Mouse (Mus musculus) liver, embryonic 11.5 days (tissue): ENCODE measurements at regions not wholly inside any gene's neighbourhood (a gene's known extent, or its start where the extent isn't known, plus 50 kb on each side); places are given as distances from the start of the nearest gene placed in this dataset.

Source experiments
- ATAC-seq: fragments of 200-750 bp; cut with Nextera tagmentation; replicated peaks from 2 replicates; pipeline ENCODE4 v1.8.0; 2017; ENCODE audit warnings: moderate number of reproducible peaks, mild to moderate bottlenecking, moderate TSS enrichment, moderate library complexity; ENCODE audit not compliant: low FRiP score
- DNase-seq: peaks from one replicate; pipeline ENCODE4 v3.0.0-alpha.2; 2017; ENCODE audit warnings: low spot score
- H3K27ac ChIP-seq: fragments of 300-500 bp; sonication (generic); 2 replicates; pipeline ENCODE4 v1.5.1; 2014; ENCODE audit warnings: mild to moderate bottlenecking, low read depth, low read length, control low read depth
- H3K27me3 ChIP-seq: fragments of 300-500 bp; sonication (generic); replicated peaks from 2 replicates; pipeline ENCODE4 v1.6.1; 2014; ENCODE audit warnings: low read length, mixed read lengths; ENCODE audit not compliant: control insufficient read depth, insufficient read depth
- H3K36me3 ChIP-seq: fragments of 300-500 bp; sonication (generic); 2 replicates; pipeline ENCODE4 v1.6.1; 2014; ENCODE audit warnings: mild to moderate bottlenecking, low read length, moderate library complexity, mixed read lengths; ENCODE audit not compliant: control insufficient read depth, insufficient read depth
- H3K4me1 ChIP-seq: fragments of 300-500 bp; sonication (generic); replicated peaks from 2 replicates; pipeline ENCODE4 v1.6.1; 2014; ENCODE audit warnings: low read length, mixed read lengths; ENCODE audit not compliant: control insufficient read depth, insufficient read depth
- H3K4me2 ChIP-seq: fragments of 300-500 bp; sonication (generic); 2 replicates; pipeline ENCODE4 v1.6.1; 2014; ENCODE audit warnings: mild to moderate bottlenecking, control low read depth, moderate library complexity
- H3K4me3 ChIP-seq: fragments of 300-500 bp; sonication (generic); 2 replicates; pipeline ENCODE4 v1.5.1; 2014; ENCODE audit warnings: low read depth, low read length, control low read depth
- H3K9ac ChIP-seq: fragments of 300-500 bp; sonication (generic); 2 replicates; pipeline ENCODE4 v1.6.1; 2014; ENCODE audit warnings: low read depth, low read length, control low read depth
- H3K9me3 ChIP-seq: fragments of 300-500 bp; sonication (generic); 2 replicates; pipeline ENCODE4 v1.6.1; 2016; ENCODE audit warnings: low read length, inconsistent platforms, mixed read lengths; ENCODE audit not compliant: control insufficient read depth
- WGBS: fragments of 180-500 bp; shearing (Covaris S2); extraction: QIAGEN DNeasy Blood & Tissue Kit; methylation state at CpG from one replicate; pipeline ENCODE4 v1.1.7; 2014; 5-methylcytosine and 5-hydroxymethylcytosine counted together

DNA sequence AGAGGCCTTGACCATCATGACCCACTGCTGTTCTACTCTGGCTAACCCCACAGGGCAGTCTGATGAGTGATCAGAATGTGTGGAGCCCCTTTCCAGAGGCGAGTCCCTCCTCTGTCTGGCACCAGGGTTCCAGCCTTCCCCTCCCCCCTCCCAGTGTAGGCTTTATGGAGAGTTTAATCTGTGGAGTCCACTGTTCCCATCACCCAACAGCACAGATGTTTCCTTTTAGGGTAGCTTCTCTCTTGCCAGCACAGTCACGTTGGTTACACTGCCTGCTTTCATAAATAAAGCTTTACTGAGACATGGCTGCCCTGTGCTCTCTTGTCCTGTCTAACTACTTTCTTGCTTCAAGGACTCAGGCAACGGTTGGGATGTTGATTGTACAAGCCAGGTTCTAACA is 76.9 kb upstream of the Sulf2 start:
- H3K4me3 ChIP-seq: no peak overlapping the region
- ATAC-seq (no peak), DNase-seq (no peak)
- H3K4me2 ChIP-seq: no peak overlapping the region
- no peak overlapping the region for H3K9ac ChIP-seq
- H3K27me3 ChIP-seq: no peaks in the 10 kb centered on the region
- no peak overlapping the region for H3K27ac ChIP-seq
- WGBS: 42% methylated on average over 3 of the region's 3 CpGs
- no peaks in the 10 kb centered on the region for H3K9me3 ChIP-seq
- H3K36me3 ChIP-seq: no peaks in the 10 kb centered on the region
- H3K4me1 ChIP-seq: peaks cover 12% of the 10 kb centered on the region

DNA sequence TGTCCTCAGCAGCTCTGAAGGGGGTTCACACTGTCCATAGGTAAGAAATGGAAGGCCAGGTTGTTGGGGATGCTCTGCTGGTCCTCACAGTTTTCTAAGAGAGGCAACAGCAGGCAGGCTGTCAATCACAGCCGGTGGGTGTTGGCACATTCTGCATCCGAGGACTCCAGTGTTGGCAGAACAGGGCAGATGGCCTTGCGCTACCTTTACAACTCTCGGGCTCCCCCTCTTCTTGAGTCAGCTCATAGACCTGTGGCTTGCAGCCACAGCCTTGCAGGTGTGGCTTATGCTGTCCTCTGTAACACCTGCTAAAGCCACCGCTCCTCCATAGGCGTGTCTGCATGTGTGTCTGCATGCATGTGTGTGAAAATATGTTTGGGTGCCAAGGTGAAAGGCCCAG is 75.2 kb upstream of the Sulf2 start:
- Histone ChIP-seq H3K36me3 (no peaks in the 10 kb centered on the region), H3K4me2 (no peak overlapping the region), H3K27me3 (no peaks in the 10 kb centered on the region), H3K9me3 (no peaks in the 10 kb centered on the region), H3K4me1 (peaks cover 14% of the 10 kb centered on the region), H3K27ac (no peak overlapping the region), H3K4me3 (no peak overlapping the region), H3K9ac (no peak overlapping the region)
- DNase-seq: no peak
- 83% methylated on average over 6 of the region's 6 CpGs for WGBS
- ATAC-seq: no peak

DNA sequence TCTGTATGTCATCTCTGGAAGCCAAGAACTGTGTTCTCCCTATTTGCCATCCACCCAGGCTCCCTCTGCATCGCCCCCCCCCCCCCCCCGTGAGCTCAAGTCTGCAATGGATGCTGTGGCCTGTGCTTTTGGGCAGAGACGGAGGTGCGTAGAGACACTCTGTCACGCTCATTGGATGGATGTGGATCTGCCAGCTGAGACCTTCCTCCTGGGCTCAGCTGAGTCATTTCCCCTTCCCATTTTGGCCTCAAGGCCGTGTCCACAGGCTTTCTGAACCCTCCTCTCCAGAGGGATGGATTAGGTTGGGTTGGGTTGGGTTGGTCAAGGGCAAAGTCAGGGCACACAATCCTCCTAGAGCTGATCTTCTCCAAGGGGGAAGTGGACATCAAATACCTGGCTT is 72.9 kb upstream of the Sulf2 start:
- DNase-seq: no peak
- no peak overlapping the region for H3K9ac ChIP-seq
- no peaks in the 10 kb centered on the region for H3K27me3 ChIP-seq
- peaks cover 9% of the 10 kb centered on the region for H3K4me1 ChIP-seq
- no peak for ATAC-seq
- H3K36me3 ChIP-seq: no peaks in the 10 kb centered on the region
- 39% methylated on average over 6 of the region's 6 CpGs for WGBS
- H3K27ac ChIP-seq: no peak overlapping the region
- no peaks in the 10 kb centered on the region for H3K9me3 ChIP-seq
- no peak overlapping the region for H3K4me2 ChIP-seq
- no peak overlapping the region for H3K4me3 ChIP-seq

DNA sequence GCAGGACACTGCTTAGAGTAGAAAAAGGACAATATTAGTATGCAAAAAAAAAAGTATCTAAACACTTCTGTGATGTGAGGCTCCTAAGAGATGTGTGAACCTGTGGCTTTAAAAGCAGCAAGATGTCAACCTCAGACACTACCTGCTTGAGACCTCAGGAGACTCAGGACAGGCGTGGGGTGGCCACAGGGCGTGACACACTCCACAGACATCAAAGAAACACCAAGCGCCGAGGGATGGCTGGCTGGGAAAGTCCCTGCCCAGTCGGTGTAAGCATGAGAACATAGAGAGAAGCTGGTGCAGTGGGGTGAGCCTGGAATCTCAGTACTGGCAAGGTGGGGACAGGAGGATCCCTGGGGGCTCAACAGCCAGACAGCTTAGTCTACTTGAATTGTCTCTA is 72.0 kb upstream of the Sulf2 start:
- Histone ChIP-seq H3K27ac (no peak overlapping the region), H3K4me3 (no peak overlapping the region), H3K4me1 (peaks cover 5% of the 10 kb centered on the region; the same call in 1 of the 2 replicates), H3K27me3 (no peaks in the 10 kb centered on the region), H3K9me3 (no peaks in the 10 kb centered on the region), H3K36me3 (no peaks in the 10 kb centered on the region), H3K4me2 (no peak overlapping the region), H3K9ac (no peak overlapping the region)
- WGBS: 57% methylated on average over 5 of the region's 5 CpGs
- DNase-seq: no peak
- ATAC-seq: no peak

DNA sequence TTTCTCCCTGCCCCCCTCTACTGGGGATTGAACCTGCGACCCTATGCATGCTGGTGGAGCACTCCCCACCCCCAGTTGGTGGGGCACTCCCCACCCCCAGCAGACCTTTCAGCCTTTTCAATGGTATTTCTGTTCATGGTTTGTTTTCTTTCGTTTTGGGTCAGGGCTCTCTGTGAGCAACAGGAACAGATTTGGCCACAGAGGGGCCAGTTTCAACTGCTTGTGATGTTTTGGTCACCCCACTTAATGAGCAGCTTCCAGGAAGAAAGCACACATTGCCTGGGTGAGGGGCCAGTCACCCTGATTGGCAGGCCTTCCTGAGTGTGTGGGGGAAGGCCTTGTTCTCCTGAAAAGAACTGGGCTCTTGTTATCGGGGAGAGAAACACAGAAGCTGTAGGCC is 71.5 kb upstream of the Sulf2 start:
- Histone ChIP-seq H3K27me3 (no peaks in the 10 kb centered on the region), H3K36me3 (no peaks in the 10 kb centered on the region), H3K4me1 (peaks cover 5% of the 10 kb centered on the region; the same call in 1 of the 2 replicates), H3K4me3 (no peak overlapping the region), H3K9me3 (no peaks in the 10 kb centered on the region), H3K9ac (no peak overlapping the region), H3K4me2 (no peak overlapping the region), H3K27ac (no peak overlapping the region)
- DNase-seq: no peak
- 41% methylated on average over 3 of the region's 3 CpGs for WGBS
- no peak for ATAC-seq

DNA sequence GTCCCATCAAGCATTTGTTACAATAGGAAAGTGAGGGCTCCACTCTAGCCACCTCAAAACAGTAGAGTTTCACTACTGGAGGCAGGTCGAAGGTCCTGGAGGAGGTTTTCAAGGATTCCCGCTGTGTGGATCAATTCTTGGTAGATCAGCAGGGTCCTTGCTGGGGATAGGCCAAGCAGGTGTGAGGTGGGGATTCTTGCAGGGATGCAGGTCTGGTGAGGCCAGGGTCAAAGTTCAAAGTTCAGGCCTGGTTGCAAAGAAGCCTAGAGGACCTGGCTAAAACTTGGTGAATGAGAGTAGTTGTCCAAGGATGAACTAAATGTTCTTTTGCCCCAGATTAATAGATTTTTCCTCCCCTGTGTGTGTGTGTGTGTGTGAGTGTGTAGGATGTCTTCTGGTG is 70.9 kb upstream of the Sulf2 start:
- no peak overlapping the region for H3K4me3 ChIP-seq
- H3K27me3 ChIP-seq: no peaks in the 10 kb centered on the region
- no peak overlapping the region for H3K27ac ChIP-seq
- H3K4me1 ChIP-seq: peaks cover 5% of the 10 kb centered on the region; the same call in 1 of the 2 replicates
- no peak overlapping the region for H3K9ac ChIP-seq
- DNase-seq (no peak), ATAC-seq (no peak)
- no peak overlapping the region for H3K4me2 ChIP-seq
- no peaks in the 10 kb centered on the region for H3K9me3 ChIP-seq
- no peaks in the 10 kb centered on the region for H3K36me3 ChIP-seq
- WGBS: 86% methylated on average over 2 of the region's 2 CpGs

DNA sequence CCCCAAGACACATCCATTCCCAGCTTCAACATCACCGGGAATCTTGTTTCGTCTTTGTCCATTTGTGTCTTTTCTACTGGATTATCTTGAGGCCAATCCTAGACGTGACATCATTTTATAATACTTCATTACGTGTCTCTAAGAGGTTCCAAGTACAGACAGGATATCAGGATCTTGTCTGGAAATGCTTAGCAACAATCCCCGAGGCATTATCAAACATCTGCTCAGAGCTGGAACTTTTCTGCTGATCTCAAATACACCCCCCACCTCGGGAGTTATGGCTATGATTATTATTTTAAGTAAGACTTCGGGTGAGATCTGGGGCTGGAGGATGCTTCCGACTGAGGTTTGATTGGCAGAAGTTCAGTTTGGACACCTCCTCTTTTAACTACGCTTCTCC is 69.9 kb upstream of the Sulf2 start:
- 78% methylated on average over 9 of the region's 9 CpGs for WGBS
- Histone ChIP-seq H3K36me3 (no peaks in the 10 kb centered on the region), H3K27me3 (no peaks in the 10 kb centered on the region)

DNA sequence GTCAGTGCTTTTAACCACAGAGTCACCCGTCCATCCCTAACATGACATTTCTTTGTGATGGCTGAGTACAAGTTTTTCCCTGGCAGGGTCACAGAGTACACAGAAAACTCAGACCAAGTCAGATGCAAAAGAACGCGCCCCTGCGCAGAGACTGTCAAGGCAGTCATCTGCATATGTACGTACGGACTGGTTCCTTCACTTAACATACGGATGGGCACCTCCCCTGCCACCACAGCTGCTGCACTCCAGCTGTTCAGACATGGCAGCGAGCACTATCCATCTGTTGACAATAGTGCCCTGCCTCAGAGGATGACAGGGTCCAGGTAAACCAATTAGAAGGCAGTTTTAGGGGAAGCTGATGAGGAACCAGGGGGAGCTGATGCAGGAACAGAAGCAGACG is 63.3 kb upstream of the Sulf2 start:
- Histone ChIP-seq H3K4me1 (peaks cover 6% of the 10 kb centered on the region), H3K4me3 (no peak overlapping the region), H3K4me2 (no peak overlapping the region), H3K27me3 (no peaks in the 10 kb centered on the region), H3K36me3 (no peaks in the 10 kb centered on the region), H3K9ac (no peak overlapping the region), H3K27ac (no peak overlapping the region), H3K9me3 (no peaks in the 10 kb centered on the region)
- ATAC-seq (no peak), DNase-seq (no peak)
- 69% methylated on average over 9 of the region's 9 CpGs for WGBS

More for the DNA sequence above, 69.9 kb upstream of the Sulf2 start:
- Histone ChIP-seq H3K9me3 (no peaks in the 10 kb centered on the region), H3K27ac (no peak overlapping the region), H3K4me1 (peaks cover 5% of the 10 kb centered on the region; the same call in 1 of the 2 replicates), H3K4me2 (no peak overlapping the region), H3K9ac (no peak overlapping the region), H3K4me3 (no peak overlapping the region)
- DNase-seq: no peak
- no peak for ATAC-seq

DNA sequence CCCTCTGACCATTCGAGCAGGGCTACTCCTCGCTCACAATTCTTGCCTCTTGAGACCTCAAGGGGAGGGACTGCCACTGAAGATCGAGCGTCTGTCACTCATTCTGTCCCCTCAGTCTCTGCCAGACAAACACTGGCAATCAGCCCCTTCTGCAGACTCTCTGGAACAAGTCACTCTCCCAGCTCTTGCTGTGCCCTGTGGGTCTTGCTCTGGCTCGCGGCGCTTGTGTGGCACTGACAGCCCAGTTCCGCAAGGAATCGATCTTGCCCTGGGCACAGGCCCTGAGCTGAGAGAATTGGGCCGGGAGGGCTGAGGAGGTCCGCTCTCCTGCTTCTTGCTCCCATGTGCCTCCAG is 61.0 kb upstream of the Sulf2 start:
- no peaks in the 10 kb centered on the region for H3K27me3 ChIP-seq
- DNase-seq: no peak
- 74% methylated on average over 11 of the region's 11 CpGs for WGBS
- ATAC-seq: no peak
- H3K4me1 ChIP-seq: peaks cover 6% of the 10 kb centered on the region
- no peak overlapping the region for H3K9ac ChIP-seq
- no peak overlapping the region for H3K4me2 ChIP-seq
- H3K36me3 ChIP-seq: no peaks in the 10 kb centered on the region
- no peak overlapping the region for H3K27ac ChIP-seq
- H3K4me3 ChIP-seq: no peak overlapping the region
- H3K9me3 ChIP-seq: no peaks in the 10 kb centered on the region
